8 mouse cellular contexts compared by ENCODE assay signal in genomic region chr8:104340233-104341105, GRCm38 (mm10). TPM values are rescaled to one million over a fixed set of nuclear protein-coding genes. Genes with fewer than 3 reads are reported as not detected.
A peak's percentile ranks its signal among the peaks of the same experiment; 100 is the strongest.
DNase-seq lines count a peak whose midpoint lies in the region; ATAC-seq and TF ChIP-seq lines count a peak whose summit lies in the region.

No protein-coding gene starts in this region.

- H3K4me3 ChIP-seq in embryonic facial prominence, embryonic 12.5 days: peak overlapping the region; percentile 71
- H3K4me3 ChIP-seq in limb, embryonic 14.5 days (replicated peaks; ENCODE audit: low read length): peak overlapping the region; percentile 67
- peak overlapping the region; percentile 51 for H3K4me3 ChIP-seq in midbrain, embryonic 15.5 days

- peak; percentile 83 for ATAC-seq in embryonic facial prominence, embryonic 12.5 days (ENCODE audit: insufficient number of reproducible peaks, insufficient read depth, low FRiP score, low TSS enrichment)
- peak; percentile 82 for ATAC-seq in limb, embryonic 14.5 days (ENCODE audit: low FRiP score, low read depth)
- peak; percentile 81 for ATAC-seq in midbrain, embryonic 15.5 days (replicated peaks)

- H3K4me1 ChIP-seq in embryonic facial prominence, embryonic 12.5 days: peaks cover 12% of the 10 kb centered on the region; the same call in 1 of the 2 replicates
- H3K4me1 ChIP-seq in limb, embryonic 14.5 days (ENCODE audit: control insufficient read depth, insufficient read depth, low read length): peaks cover 5% of the 10 kb centered on the region
- H3K4me1 ChIP-seq in midbrain, embryonic 15.5 days: peaks cover 17% of the 10 kb centered on the region

- peak; percentile 84 for DNase-seq in 3134 (ENCODE audit: extremely low read depth, insufficient read length, low spot score)
- DNase-seq in adrenal gland, postnatal 14 days: peak; percentile 93
- peak; percentile 84 for DNase-seq in heart, adult 8-10 months (ENCODE audit: low spot score)
- DNase-seq in kidney, adult 8-10 months: peak; percentile 45 to 61
- peak; percentile 81 for DNase-seq in limb, embryonic 14.5 days (ENCODE audit: low spot score)
- DNase-seq in spleen, postnatal 10 days (ENCODE audit: low spot score in 2 of 2): peak; percentile 57 to 83

- H3K27me3 ChIP-seq in embryonic facial prominence, embryonic 12.5 days: no peaks in the 10 kb centered on the region
- H3K27me3 ChIP-seq in limb, embryonic 14.5 days (ENCODE audit: control insufficient read depth, insufficient read depth, low read length): no peaks in the 10 kb centered on the region
- no peaks in the 10 kb centered on the region for H3K27me3 ChIP-seq in midbrain, embryonic 15.5 days (replicated peaks)

- peak overlapping the region; percentile 83 for H3K9ac ChIP-seq in embryonic facial prominence, embryonic 12.5 days
- peak overlapping the region; percentile 89 for H3K9ac ChIP-seq in limb, embryonic 14.5 days (ENCODE audit: low read depth, low read length, severe bottlenecking)
- peak overlapping the region; percentile 38 for H3K9ac ChIP-seq in midbrain, embryonic 15.5 days

- peaks cover 19% of the 10 kb centered on the region; the same call in 1 of the 2 replicates for H3K36me3 ChIP-seq in embryonic facial prominence, embryonic 12.5 days
- peaks cover 13% of the 10 kb centered on the region for H3K36me3 ChIP-seq in limb, embryonic 14.5 days (ENCODE audit: control insufficient read depth, insufficient read depth, low read length)
- H3K36me3 ChIP-seq in midbrain, embryonic 15.5 days (replicated peaks): no peaks in the 10 kb centered on the region

- TF ChIP-seq POLR2A in limb, embryonic 14.5 days (IDR thresholded peaks at IDR 0.05; ENCODE audit: borderline replicate concordance, extremely low read depth, insufficient read depth, insufficient read length): peak; percentile 91; the same call in 1 of the 2 replicates

- peak overlapping the region; percentile 91 for H3K27ac ChIP-seq in embryonic facial prominence, embryonic 12.5 days
- peak overlapping the region; percentile 82 for H3K27ac ChIP-seq in limb, embryonic 14.5 days (replicated peaks; ENCODE audit: low read depth, low read length)
- H3K27ac ChIP-seq in midbrain, embryonic 15.5 days: peak overlapping the region; percentile 18; the same call in 1 of the 2 replicates

- WGBS in embryonic facial prominence, embryonic 12.5 days: under 1% methylated on average over 41 of the region's 54 CpGs
- under 1% methylated on average over 41 of the region's 54 CpGs for WGBS in limb, embryonic 14.5 days
- WGBS in midbrain, embryonic 15.5 days: under 1% methylated on average over 46 of the region's 54 CpGs

- peak overlapping the region; percentile 73 for H3K4me2 ChIP-seq in embryonic facial prominence, embryonic 12.5 days (replicated peaks)
- peak overlapping the region; percentile 85 for H3K4me2 ChIP-seq in limb, embryonic 14.5 days (replicated peaks; ENCODE audit: low read depth, low read length, severe bottlenecking)
- H3K4me2 ChIP-seq in midbrain, embryonic 15.5 days: peak overlapping the region; percentile 83

- no peaks in the 10 kb centered on the region for H3K9me3 ChIP-seq in embryonic facial prominence, embryonic 12.5 days
- H3K9me3 ChIP-seq in limb, embryonic 14.5 days (ENCODE audit: control insufficient read depth, low read length): no peaks in the 10 kb centered on the region
- H3K9me3 ChIP-seq in midbrain, embryonic 15.5 days: no peaks in the 10 kb centered on the region

RNA-seq across cellular contexts. Expression of gene Cmtm3, which starts 1.3 kb away (rescaled TPM):
- 61.1 and 67.9 TPM in 2 replicates for total RNA-seq in adrenal gland, postnatal 14 days (2021)
- 168 and 173 TPM in 2 replicates for polyA plus RNA-seq in embryonic facial prominence, embryonic 12.5 days (2016; fragmentation: Nextera tagmentation; extraction: Ambion mirVana)
- 10 to 100 TPM; 10.1 to 18.8 (median 14.9) TPM for total RNA-seq in heart, adult 8-10 months (2022)
- polyA plus RNA-seq in limb, embryonic 14.5 days (2012; rRNA removed): 240 and 361 TPM in 2 replicates
- 176 and 185 TPM in 2 replicates for polyA plus RNA-seq in limb, embryonic 14.5 days (2014; fragmentation: Nextera tagmentation; extraction: Ambion mirVana)
- 33.2 and 37.2 TPM in 2 replicates for polyA plus RNA-seq in midbrain, embryonic 15.5 days (2015; fragmentation: Nextera tagmentation; extraction: Ambion mirVana)

RNA-seq across cellular contexts. Expression of gene Cmtm2b, which starts 18.4 kb away (rescaled TPM):
- total RNA-seq in adrenal gland, postnatal 14 days (2021): not detected in 2 replicates
- not detected in 2 replicates for polyA plus RNA-seq in embryonic facial prominence, embryonic 12.5 days (2016; fragmentation: Nextera tagmentation; extraction: Ambion mirVana)
- not detected for total RNA-seq in heart, adult 8-10 months (2022)
- polyA plus RNA-seq in limb, embryonic 14.5 days (2012; rRNA removed): not detected in 2 replicates
- polyA plus RNA-seq in limb, embryonic 14.5 days (2014; fragmentation: Nextera tagmentation; extraction: Ambion mirVana): not detected in 2 replicates
- polyA plus RNA-seq in midbrain, embryonic 15.5 days (2015; fragmentation: Nextera tagmentation; extraction: Ambion mirVana): not detected in 2 replicates

RNA-seq across cellular contexts. Expression of gene Gm11020, which starts 19.1 kb away (rescaled TPM):
- total RNA-seq in adrenal gland, postnatal 14 days (2021): not detected in 2 replicates
- polyA plus RNA-seq in embryonic facial prominence, embryonic 12.5 days (2016; fragmentation: Nextera tagmentation; extraction: Ambion mirVana): not detected in 2 replicates
- not detected for total RNA-seq in heart, adult 8-10 months (2022)
- not detected in 2 replicates for polyA plus RNA-seq in limb, embryonic 14.5 days (2012; rRNA removed)
- not detected in 2 replicates for polyA plus RNA-seq in limb, embryonic 14.5 days (2014; fragmentation: Nextera tagmentation; extraction: Ambion mirVana)
- polyA plus RNA-seq in midbrain, embryonic 15.5 days (2015; fragmentation: Nextera tagmentation; extraction: Ambion mirVana): not detected in 2 replicates

RNA-seq across cellular contexts. Expression of gene Cmtm1, which starts 30.5 kb away (rescaled TPM):
- total RNA-seq in adrenal gland, postnatal 14 days (2021): not detected in 2 replicates
- not detected in 2 replicates for polyA plus RNA-seq in embryonic facial prominence, embryonic 12.5 days (2016; fragmentation: Nextera tagmentation; extraction: Ambion mirVana)
- under 1 TPM in 1 of 4 experiments, not detected in 3; 0.28 TPM for total RNA-seq in heart, adult 8-10 months (2022)
- not detected in 2 replicates for polyA plus RNA-seq in limb, embryonic 14.5 days (2012; rRNA removed)
- not detected in 2 replicates for polyA plus RNA-seq in limb, embryonic 14.5 days (2014; fragmentation: Nextera tagmentation; extraction: Ambion mirVana)
- not detected in 2 replicates for polyA plus RNA-seq in midbrain, embryonic 15.5 days (2015; fragmentation: Nextera tagmentation; extraction: Ambion mirVana)

RNA-seq across cellular contexts. Expression of gene Gm45711, which starts 30.6 kb away (rescaled TPM):
- not detected in 2 replicates for total RNA-seq in adrenal gland, postnatal 14 days (2021)
- polyA plus RNA-seq in embryonic facial prominence, embryonic 12.5 days (2016; fragmentation: Nextera tagmentation; extraction: Ambion mirVana): not detected in 2 replicates
- not detected for total RNA-seq in heart, adult 8-10 months (2022)
- not detected in 2 replicates for polyA plus RNA-seq in limb, embryonic 14.5 days (2012; rRNA removed)
- polyA plus RNA-seq in limb, embryonic 14.5 days (2014; fragmentation: Nextera tagmentation; extraction: Ambion mirVana): not detected in 2 replicates
- not detected in 2 replicates for polyA plus RNA-seq in midbrain, embryonic 15.5 days (2015; fragmentation: Nextera tagmentation; extraction: Ambion mirVana)

Comparison
In these comparisons a context has a peak if more than half of its experiments do, and no peak if none do; other contexts are left out.
1. Peak in every context shown above with its lines: DNase-seq, ATAC-seq, H3K4me3 ChIP-seq and H3K27ac ChIP-seq.
2. H3K27ac ChIP-seq: peak in every context shown above with its lines; median percentile 91 in embryonic facial prominence, embryonic 12.5 days; 82 in limb, embryonic 14.5 days; 18 in midbrain, embryonic 15.5 days.
3. H3K9ac ChIP-seq: peak in every context shown above with its lines; median percentile 89 in limb, embryonic 14.5 days; 83 in embryonic facial prominence, embryonic 12.5 days; 38 in midbrain, embryonic 15.5 days.